Mouse (Mus musculus): ENCODE measurements around the gene Gm42742. TPM values are rescaled to one million over a fixed set of nuclear protein-coding genes. Genes with fewer than 3 reads are reported as not detected.

The Gm42742 gene
- polyA plus RNA-seq, 1 experiment from 2014 or later, result 81.2 TPM

DNA sequence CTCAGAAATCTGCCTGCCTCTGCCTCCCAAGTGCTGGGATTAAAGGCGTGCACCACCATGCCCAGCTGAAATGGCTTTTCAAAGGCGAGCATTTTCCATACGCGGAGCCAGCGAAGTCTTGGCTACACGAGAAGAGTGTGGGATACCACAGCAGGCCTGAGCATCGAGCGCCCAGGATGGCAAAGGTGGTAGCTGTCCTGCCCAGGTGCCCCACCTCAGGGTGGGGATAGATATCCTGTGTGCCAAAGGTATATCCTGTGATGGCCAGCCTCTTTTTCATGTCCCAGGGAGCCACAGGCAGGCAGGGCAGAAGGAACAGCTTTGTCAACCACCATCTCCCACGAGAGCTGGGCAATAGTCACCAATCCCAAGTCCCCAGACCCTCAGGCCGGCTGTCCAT lies 8.1 kb downstream of the Gm42742 start:
- WGBS, result 94% methylated on average over 10 of the region's 10 CpGs
- no peak overlapping the region for H3K4me2 ChIP-seq
- ATAC-seq (ENCODE audit: insufficient number of reproducible peaks, insufficient read depth, low FRiP score, low TSS enrichment, low read depth), result no peak
- H3K27me3 ChIP-seq, result no peaks in the 10 kb centered on the region
- H3K27ac ChIP-seq, result no peak overlapping the region
- no peak overlapping the region for H3K9ac ChIP-seq (replicated peaks)
- H3K4me1 ChIP-seq (replicated peaks), result peaks cover 27% of the 10 kb centered on the region
- peaks cover 38% of the 10 kb centered on the region for H3K36me3 ChIP-seq
- H3K9me3 ChIP-seq, result no peaks in the 10 kb centered on the region
- H3K4me3 ChIP-seq (replicated peaks), result no peak overlapping the region

- Histone ChIP-seq H3K4me1 (replicated peaks) (peaks cover 23% of the 10 kb centered on the region), H3K27ac (no peak overlapping the region), H3K4me2 (no peak overlapping the region), H3K36me3 (peaks cover 38% of the 10 kb centered on the region), H3K27me3 (no peaks in the 10 kb centered on the region), H3K4me3 (replicated peaks) (no peak overlapping the region), H3K9me3 (no peaks in the 10 kb centered on the region), H3K9ac (replicated peaks) (no peak overlapping the region)
- no peak for ATAC-seq (ENCODE audit: insufficient number of reproducible peaks, insufficient read depth, low FRiP score, low TSS enrichment, low read depth)
- WGBS, result 90% methylated on average over 6 of the region's 6 CpGs
Measured at GRCm38 (mm10) chr7:127012374-127012773, 8.5 kb downstream of the Gm42742 start.

GRCm38 (mm10) chr7:127011717-127012116 lies 9.2 kb downstream of the Gm42742 start:
- Histone ChIP-seq H3K27me3 (no peaks in the 10 kb centered on the region), H3K9me3 (no peaks in the 10 kb centered on the region), H3K27ac (no peak overlapping the region), H3K4me3 (replicated peaks) (no peak overlapping the region), H3K9ac (replicated peaks) (no peak overlapping the region), H3K4me2 (no peak overlapping the region), H3K4me1 (replicated peaks) (peaks cover 23% of the 10 kb centered on the region), H3K36me3 (peaks cover 38% of the 10 kb centered on the region)
- no peak for ATAC-seq (ENCODE audit: insufficient number of reproducible peaks, insufficient read depth, low FRiP score, low TSS enrichment, low read depth)
- 83% methylated on average over 2 of the region's 2 CpGs for WGBS

GRCm38 (mm10) chr7:127011051-127011450 lies 9.8 kb downstream of the Gm42742 start:
- H3K27me3 ChIP-seq, result no peaks in the 10 kb centered on the region
- no peak overlapping the region for H3K4me2 ChIP-seq
- H3K4me1 ChIP-seq (replicated peaks), result peaks cover 22% of the 10 kb centered on the region
- H3K9ac ChIP-seq (replicated peaks), result no peak overlapping the region
- ATAC-seq (ENCODE audit: insufficient number of reproducible peaks, insufficient read depth, low FRiP score, low TSS enrichment, low read depth), result no peak
- no peaks in the 10 kb centered on the region for H3K9me3 ChIP-seq
- no peak overlapping the region for H3K4me3 ChIP-seq (replicated peaks)
- H3K36me3 ChIP-seq, result peaks cover 38% of the 10 kb centered on the region
- H3K27ac ChIP-seq, result no peak overlapping the region
- 94% methylated on average over 2 of the region's 2 CpGs for WGBS

- H3K36me3 ChIP-seq, result peaks cover 23% of the 10 kb centered on the region
- H3K27ac ChIP-seq, result no peak overlapping the region
- H3K4me2 ChIP-seq, result no peak overlapping the region
- H3K9me3 ChIP-seq, result no peaks in the 10 kb centered on the region
- peaks cover 6% of the 10 kb centered on the region for H3K4me1 ChIP-seq (replicated peaks)
- no peak for ATAC-seq (ENCODE audit: insufficient number of reproducible peaks, insufficient read depth, low FRiP score, low TSS enrichment, low read depth)
- no peaks in the 10 kb centered on the region for H3K27me3 ChIP-seq
- WGBS, result 83% methylated on average over 17 of the region's 17 CpGs
- 0 out of 2 replicates have a peak overlapping the region, but pooled peaks have one; percentile 4 for H3K9ac ChIP-seq (replicated peaks)
- no peak overlapping the region for H3K4me3 ChIP-seq (replicated peaks)
Measured at GRCm38 (mm10) chr7:127009307-127010085, 11.4 kb downstream of the Gm42742 start.

- WGBS, result 65% methylated on average over 9 of the region's 9 CpGs
- H3K27me3 ChIP-seq, result no peaks in the 10 kb centered on the region
- no peaks in the 10 kb centered on the region for H3K9me3 ChIP-seq
- no peak overlapping the region for H3K4me2 ChIP-seq
- H3K36me3 ChIP-seq, result peaks cover 12% of the 10 kb centered on the region
- ATAC-seq (ENCODE audit: insufficient number of reproducible peaks, insufficient read depth, low FRiP score, low TSS enrichment, low read depth), result no peak
- peak overlapping the region; percentile 40; the same call in 1 of the 2 replicates for H3K9ac ChIP-seq (replicated peaks)
- no peak overlapping the region for H3K4me3 ChIP-seq (replicated peaks)
- H3K27ac ChIP-seq, result peak overlapping the region; percentile 25
- H3K4me1 ChIP-seq (replicated peaks), result no peaks in the 10 kb centered on the region; the same call in 1 of the 2 replicates
Measured at GRCm38 (mm10) chr7:127008239-127009019, 12.5 kb downstream of the Gm42742 start.

DNA sequence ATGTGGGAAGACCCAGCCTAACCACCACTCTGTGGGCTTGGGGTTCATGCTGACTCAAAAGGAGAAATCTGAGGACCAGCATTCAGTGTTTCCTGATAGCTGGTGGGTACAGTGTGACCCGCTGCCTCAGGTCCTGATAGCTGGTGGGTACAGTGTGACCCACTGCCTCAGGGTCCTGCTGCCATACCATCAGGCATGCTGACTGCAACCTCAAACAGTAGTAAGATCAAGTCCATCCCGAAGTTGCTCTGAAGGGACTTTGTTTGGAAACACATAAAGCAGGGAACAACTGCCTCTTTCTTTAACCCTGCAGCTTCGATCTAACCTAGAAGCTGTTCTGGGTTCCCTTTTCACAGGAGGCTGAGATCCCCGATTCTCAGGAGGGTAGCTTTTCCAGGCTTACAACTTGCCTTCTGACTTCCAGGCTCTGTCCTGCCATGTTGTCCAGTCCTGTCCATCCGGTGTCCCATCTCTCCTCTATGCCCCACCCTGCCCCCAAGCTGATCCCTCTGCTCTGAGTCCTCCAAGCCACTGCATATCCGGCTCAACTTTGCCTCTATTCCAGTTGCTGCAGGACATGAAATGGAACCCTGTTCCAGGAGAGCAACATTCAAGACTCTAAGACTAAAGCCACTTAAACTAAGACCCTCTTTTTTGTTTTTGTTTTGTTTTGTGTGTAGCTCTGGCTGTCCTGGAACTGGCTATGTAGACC lies 13.4 kb downstream of the Gm42742 start:
- WGBS, result 81% methylated on average over 6 of the region's 6 CpGs
- Histone ChIP-seq H3K27me3 (no peaks in the 10 kb centered on the region), H3K9me3 (no peaks in the 10 kb centered on the region), H3K4me1 (replicated peaks) (no peaks in the 10 kb centered on the region; the same call in 1 of the 2 replicates), H3K27ac (no peak overlapping the region), H3K4me2 (no peak overlapping the region), H3K4me3 (replicated peaks) (no peak overlapping the region), H3K9ac (replicated peaks) (peak overlapping the region; percentile 14; the same call in 1 of the 2 replicates), H3K36me3 (peaks cover 3% of the 10 kb centered on the region; the same call in 1 of the 2 replicates)
- ATAC-seq (ENCODE audit: insufficient number of reproducible peaks, insufficient read depth, low FRiP score, low TSS enrichment, low read depth), result no peak

DNA sequence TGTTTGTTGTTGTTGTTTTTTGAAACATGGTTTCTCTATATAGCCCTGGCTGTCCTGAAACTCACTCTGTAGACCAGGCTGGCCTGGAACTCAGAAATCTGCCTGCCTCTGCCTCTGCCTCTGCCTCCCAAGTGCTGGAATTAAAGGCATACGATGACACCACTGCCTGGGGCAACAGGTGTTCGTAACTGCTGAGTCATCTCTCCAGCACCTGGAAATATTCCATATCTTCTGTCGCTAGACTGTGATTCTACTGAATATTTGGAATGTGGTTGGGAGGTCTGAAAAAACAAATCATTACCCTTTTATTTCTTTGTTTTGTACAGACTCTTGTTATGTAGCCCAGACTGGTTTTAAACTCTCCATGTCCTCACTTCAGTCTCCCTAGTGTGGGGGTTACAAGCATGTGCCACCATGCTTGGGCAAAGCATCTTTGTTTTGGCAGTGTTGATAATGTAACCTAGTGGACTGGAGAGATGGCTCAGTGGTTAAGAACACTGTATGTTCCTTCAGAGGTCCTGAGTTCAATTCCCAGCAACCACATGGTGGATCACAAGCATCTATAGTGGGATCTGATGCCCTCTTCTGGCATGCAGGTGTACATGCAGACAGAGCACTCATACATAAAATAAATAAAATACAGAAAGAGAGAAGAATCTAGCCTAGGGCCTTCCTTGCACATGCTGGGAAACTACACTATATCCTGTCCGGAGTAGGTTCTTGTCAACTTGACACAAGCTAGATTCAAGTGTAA lies 16.6 kb downstream of the Gm42742 start:
- no peak overlapping the region for H3K4me3 ChIP-seq (replicated peaks)
- no peaks in the 10 kb centered on the region for H3K9me3 ChIP-seq
- ATAC-seq (ENCODE audit: insufficient number of reproducible peaks, insufficient read depth, low FRiP score, low TSS enrichment, low read depth), result no peak
- H3K27me3 ChIP-seq, result no peaks in the 10 kb centered on the region
- H3K4me2 ChIP-seq, result no peak overlapping the region
- 80% methylated on average over 4 of the region's 4 CpGs for WGBS
- no peak overlapping the region for H3K9ac ChIP-seq (replicated peaks)
- H3K36me3 ChIP-seq, result no peaks in the 10 kb centered on the region
- H3K4me1 ChIP-seq (replicated peaks), result no peaks in the 10 kb centered on the region; the same call in 1 of the 2 replicates
- no peak overlapping the region for H3K27ac ChIP-seq

- no peak for ATAC-seq (ENCODE audit: insufficient number of reproducible peaks, insufficient read depth, low FRiP score, low TSS enrichment, low read depth)
- H3K4me1 ChIP-seq (replicated peaks), result no peaks in the 10 kb centered on the region; the same call in 1 of the 2 replicates
- H3K27me3 ChIP-seq, result no peaks in the 10 kb centered on the region
- no peak overlapping the region for H3K4me2 ChIP-seq
- no peaks in the 10 kb centered on the region for H3K9me3 ChIP-seq
- no peak overlapping the region for H3K4me3 ChIP-seq (replicated peaks)
- 90% methylated on average over 5 of the region's 5 CpGs for WGBS
- H3K36me3 ChIP-seq, result no peaks in the 10 kb centered on the region
- H3K9ac ChIP-seq (replicated peaks), result no peak overlapping the region
- H3K27ac ChIP-seq, result no peak overlapping the region
Measured at GRCm38 (mm10) chr7:127003620-127004019, 17.3 kb downstream of the Gm42742 start.

GRCm38 (mm10) chr7:126999568-126999967 lies 21.3 kb downstream of the Gm42742 start:
- H3K9me3 ChIP-seq, result no peaks in the 10 kb centered on the region
- H3K4me3 ChIP-seq (replicated peaks), result no peak overlapping the region
- no peak overlapping the region for H3K9ac ChIP-seq (replicated peaks)
- H3K36me3 ChIP-seq, result no peaks in the 10 kb centered on the region
- H3K4me1 ChIP-seq (replicated peaks), result no peaks in the 10 kb centered on the region
- H3K27ac ChIP-seq, result no peak overlapping the region
- no peak for ATAC-seq (ENCODE audit: insufficient number of reproducible peaks, insufficient read depth, low FRiP score, low TSS enrichment, low read depth)
- H3K4me2 ChIP-seq, result no peak overlapping the region
- no peaks in the 10 kb centered on the region for H3K27me3 ChIP-seq
- WGBS, result 77% methylated on average over 10 of the region's 10 CpGs
